ENCODE assay signal across 8 mouse cellular contexts in the genomic region with DNA sequence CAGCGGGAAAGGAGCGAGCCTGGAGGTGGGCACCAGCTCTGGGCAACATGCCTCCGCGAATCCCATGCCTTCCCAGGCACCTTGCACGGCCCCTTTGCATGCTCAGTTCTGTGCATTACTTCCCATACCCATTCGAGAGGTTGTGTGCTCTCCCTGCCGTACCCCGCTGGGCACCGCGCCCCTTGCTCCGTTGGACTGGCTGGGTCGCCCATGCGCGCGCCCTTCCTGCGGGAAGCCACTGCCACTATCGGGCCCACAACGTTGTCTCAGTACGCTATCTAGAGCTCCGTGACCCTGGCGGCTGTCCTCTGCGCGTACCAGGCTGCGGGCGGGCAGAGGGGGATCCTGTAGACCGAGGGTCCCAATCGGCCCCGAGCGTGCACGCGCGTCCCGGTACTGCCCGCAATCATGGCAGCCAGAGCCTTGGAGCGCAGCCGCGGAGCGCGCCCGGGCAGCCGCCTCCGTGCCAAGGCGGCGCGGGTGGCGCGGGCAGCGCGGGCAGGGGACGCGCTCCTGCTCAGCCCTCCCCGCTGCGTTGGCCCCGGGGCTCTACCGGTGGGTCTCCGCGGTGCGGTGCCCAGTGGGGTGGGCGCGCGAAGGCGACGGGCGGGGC.
A peak's percentile ranks its signal among the peaks of the same experiment; 100 is the strongest.
DNase-seq lines count a peak whose midpoint lies in the region; ATAC-seq and TF ChIP-seq lines count a peak whose summit lies in the region.

No protein-coding gene starts in this region.

- ATAC-seq in hindbrain, embryonic 16.5 days, result peak; percentile 76
- peak; percentile 31 for ATAC-seq in megakaryocyte-erythroid progenitor cell, adult 5-6 weeks (replicated peaks; ENCODE audit: low FRiP score, low TSS enrichment, poor library complexity, severe bottlenecking)
- ATAC-seq in stomach, embryonic 15.5 days (ENCODE audit: insufficient read depth, low FRiP score, low read depth), result peak; percentile 50

- intact Hi-C loops in gastrocnemius, adult 2 months (cut with DNase I), result loop anchor here (5.0 kb wide), 2 partner anchors 37 to 58 kb away; no protein-coding TSS in a partner anchor
- intact Hi-C loops in left cerebral cortex, postnatal 4 days (cut with DNase I), result no loop called here

- WGBS in hindbrain, embryonic 16.5 days, result under 1% methylated on average over 36 of the region's 64 CpGs
- WGBS in stomach, embryonic 15.5 days, result under 1% methylated on average over 55 of the region's 64 CpGs

- H3K4me2 ChIP-seq in hindbrain, embryonic 16.5 days (ENCODE audit: low read length), result peak overlapping the region; percentile 80
- H3K4me2 ChIP-seq in stomach, embryonic 15.5 days, result peak overlapping the region; percentile 87

- H3K4me1 ChIP-seq in hindbrain, embryonic 16.5 days (ENCODE audit: control insufficient read depth, insufficient read depth, low read depth, low read length), result peaks cover 23% of the 10 kb centered on the region
- peaks cover 23% of the 10 kb centered on the region for H3K4me1 ChIP-seq in stomach, embryonic 15.5 days

- peak overlapping the region; percentile 98 for H3K9ac ChIP-seq in hindbrain, embryonic 16.5 days (ENCODE audit: low read depth, low read length)
- H3K9ac ChIP-seq in stomach, embryonic 15.5 days, result peak overlapping the region; percentile 94

- peak overlapping the region; percentile 96 for H3K27ac ChIP-seq in gastrocnemius, adult 2 months
- H3K27ac ChIP-seq in hindbrain, embryonic 16.5 days (ENCODE audit: low read depth, low read length), result peak overlapping the region; percentile 97
- H3K27ac ChIP-seq in stomach, embryonic 15.5 days, result peak overlapping the region; percentile 98

- no peak for TF ChIP-seq CTCF in gastrocnemius, adult 2 months (IDR thresholded peaks at IDR 0.05)

- H3K27me3 ChIP-seq in hindbrain, embryonic 16.5 days (replicated peaks; ENCODE audit: control insufficient read depth, insufficient read depth, low read length), result peaks cover 3% of the 10 kb centered on the region; the same call in 1 of the 2 replicates
- H3K27me3 ChIP-seq in stomach, embryonic 15.5 days (replicated peaks), result 0 out of 2 replicates have a peak, but pooled peaks cover 3% of the 10 kb centered on the region

- H3K36me3 ChIP-seq in hindbrain, embryonic 16.5 days (ENCODE audit: control insufficient read depth, insufficient read depth, low read length), result no peaks in the 10 kb centered on the region
- H3K36me3 ChIP-seq in stomach, embryonic 15.5 days, result 0 out of 2 replicates have a peak, but pooled peaks cover 3% of the 10 kb centered on the region

- peak; percentile 22 for DNase-seq in embryo, embryonic 10 days (ENCODE audit: low spot score)
- no peak for DNase-seq in embryo, embryonic 11 days
- DNase-seq in cerebellum, adult 9-10 months, result peak; percentile 86
- peak; percentile 88 for DNase-seq in gastrocnemius, adult 2 months
- DNase-seq in left cerebral cortex, postnatal 4 days, result peak; percentile 90

- H3K9me3 ChIP-seq in hindbrain, embryonic 16.5 days (ENCODE audit: control insufficient read depth, low read length), result no peaks in the 10 kb centered on the region
- no peaks in the 10 kb centered on the region for H3K9me3 ChIP-seq in stomach, embryonic 15.5 days

- peak overlapping the region; percentile 98 for H3K4me3 ChIP-seq in gastrocnemius, adult 2 months
- peak overlapping the region; percentile 90 for H3K4me3 ChIP-seq in hindbrain, embryonic 16.5 days (ENCODE audit: low read length)
- H3K4me3 ChIP-seq in stomach, embryonic 15.5 days (replicated peaks), result peak overlapping the region; percentile 87
